Mouse (Mus musculus): Measurements from ENCODE around the gene Adh6b. TPM values are rescaled to one million over a fixed set of nuclear protein-coding genes. Genes with fewer than 3 reads are reported as not detected.
A peak's percentile ranks its signal among the peaks of the same experiment; 100 is the strongest.

The Adh6b gene
- 0.13 and 0.17 TPM in 2 replicates for polyA plus RNA-seq (2015; fragmentation: Nextera tagmentation; extraction: Ambion mirVana)

- no peak within 1 kb of the TSS for H3K9ac ChIP-seq (replicated peaks)
- no peaks in the 10 kb centered on the region for H3K27me3 ChIP-seq
- 89% methylated on average over 14 of the region's 14 CpGs for WGBS
- H3K4me2 ChIP-seq (replicated peaks), result no peak within 1 kb of the TSS
- ATAC-seq (replicated peaks), result no peak
- no peaks in the 10 kb centered on the region for H3K36me3 ChIP-seq
- no peak within 1 kb of the TSS for H3K27ac ChIP-seq (replicated peaks)
- H3K4me1 ChIP-seq, result no peaks in the 10 kb centered on the region
- H3K4me3 ChIP-seq, result no peak within 1 kb of the TSS
- H3K9me3 ChIP-seq, result no peaks in the 10 kb centered on the region
These were observed at the start of gene Adh6b for GRCm38 (mm10) chr3:138341471-138341870. Gene Adh6b (plus strand): TSS chr3:138341775.

GRCm38 (mm10) chr3:138293298-138293895, 48.2 kb upstream of the Adh6b start:
- Histone ChIP-seq H3K4me1 (no peaks in the 10 kb centered on the region), H3K9me3 (0 out of 2 replicates have a peak, but pooled peaks cover 7% of the 10 kb centered on the region), H3K4me2 (replicated peaks) (no peak overlapping the region), H3K27ac (replicated peaks) (no peak overlapping the region), H3K27me3 (no peaks in the 10 kb centered on the region), H3K4me3 (no peak overlapping the region), H3K36me3 (no peaks in the 10 kb centered on the region), H3K9ac (replicated peaks) (no peak overlapping the region)
- no peak for ATAC-seq (replicated peaks)
- 91% methylated on average over 7 of the region's 7 CpGs for WGBS

- H3K4me3 ChIP-seq, result no peak overlapping the region
- ATAC-seq (replicated peaks), result no peak
- H3K27ac ChIP-seq (replicated peaks), result no peak overlapping the region
- H3K4me1 ChIP-seq, result no peaks in the 10 kb centered on the region
- H3K36me3 ChIP-seq, result no peaks in the 10 kb centered on the region
- WGBS, result 94% methylated on average over 9 of the region's 9 CpGs
- H3K9me3 ChIP-seq, result 0 out of 2 replicates have a peak, but pooled peaks cover 12% of the 10 kb centered on the region
- H3K9ac ChIP-seq (replicated peaks), result no peak overlapping the region
- no peaks in the 10 kb centered on the region for H3K27me3 ChIP-seq
- no peak overlapping the region for H3K4me2 ChIP-seq (replicated peaks)
These were observed 41.4 kb upstream of the Adh6b start for GRCm38 (mm10) chr3:138300130-138300529.

GRCm38 (mm10) chr3:138302676-138303075, 38.9 kb upstream of the Adh6b start:
- H3K4me2 ChIP-seq (replicated peaks), result no peak overlapping the region
- H3K4me3 ChIP-seq, result no peak overlapping the region
- H3K36me3 ChIP-seq, result no peaks in the 10 kb centered on the region
- WGBS, result 67% methylated on average over 4 of the region's 4 CpGs
- no peaks in the 10 kb centered on the region for H3K27me3 ChIP-seq
- no peak overlapping the region for H3K27ac ChIP-seq (replicated peaks)
- H3K4me1 ChIP-seq, result 0 out of 2 replicates have a peak, but pooled peaks cover 2% of the 10 kb centered on the region
- H3K9ac ChIP-seq (replicated peaks), result no peak overlapping the region
- ATAC-seq (replicated peaks), result no peak
- 0 out of 2 replicates have a peak, but pooled peaks cover 12% of the 10 kb centered on the region for H3K9me3 ChIP-seq

- no peaks in the 10 kb centered on the region for H3K36me3 ChIP-seq
- H3K27me3 ChIP-seq, result no peaks in the 10 kb centered on the region
- 0 out of 2 replicates have a peak, but pooled peaks cover 2% of the 10 kb centered on the region for H3K4me1 ChIP-seq
- no peak overlapping the region for H3K4me3 ChIP-seq
- no peak overlapping the region for H3K27ac ChIP-seq (replicated peaks)
- WGBS, result 94% methylated on average over 6 of the region's 6 CpGs
- H3K9me3 ChIP-seq, result no peaks in the 10 kb centered on the region
- no peak overlapping the region for H3K4me2 ChIP-seq (replicated peaks)
- H3K9ac ChIP-seq (replicated peaks), result no peak overlapping the region
- no peak for ATAC-seq (replicated peaks)
These were observed 37.6 kb upstream of the Adh6b start for GRCm38 (mm10) chr3:138303771-138304488.

- Histone ChIP-seq H3K4me1 (0 out of 2 replicates have a peak, but pooled peaks cover 2% of the 10 kb centered on the region), H3K4me2 (replicated peaks) (no peak overlapping the region), H3K27ac (replicated peaks) (no peak overlapping the region), H3K9ac (replicated peaks) (no peak overlapping the region), H3K4me3 (no peak overlapping the region), H3K27me3 (no peaks in the 10 kb centered on the region), H3K9me3 (no peaks in the 10 kb centered on the region), H3K36me3 (no peaks in the 10 kb centered on the region)
- no peak for ATAC-seq (replicated peaks)
- WGBS, result 48% methylated on average over 4 of the region's 4 CpGs
These were observed 37.1 kb upstream of the Adh6b start for GRCm38 (mm10) chr3:138304489-138304871.

- Histone ChIP-seq H3K4me2 (replicated peaks) (no peak overlapping the region), H3K27me3 (no peaks in the 10 kb centered on the region), H3K9ac (replicated peaks) (no peak overlapping the region), H3K9me3 (no peaks in the 10 kb centered on the region), H3K4me1 (0 out of 2 replicates have a peak, but pooled peaks cover 2% of the 10 kb centered on the region), H3K36me3 (no peaks in the 10 kb centered on the region), H3K4me3 (no peak overlapping the region), H3K27ac (replicated peaks) (no peak overlapping the region)
- 71% methylated on average over 10 of the region's 10 CpGs for WGBS
- ATAC-seq (replicated peaks), result 0 out of 2 replicates have a peak, but pooled peaks have one; percentile 47
These were observed 35.9 kb upstream of the Adh6b start for GRCm38 (mm10) chr3:138305486-138306289.

GRCm38 (mm10) chr3:138306290-138306683, 35.3 kb upstream of the Adh6b start:
- Histone ChIP-seq H3K9ac (replicated peaks) (no peak overlapping the region), H3K4me2 (replicated peaks) (no peak overlapping the region), H3K4me1 (0 out of 2 replicates have a peak, but pooled peaks cover 2% of the 10 kb centered on the region), H3K4me3 (no peak overlapping the region), H3K36me3 (no peaks in the 10 kb centered on the region), H3K27ac (replicated peaks) (no peak overlapping the region), H3K9me3 (no peaks in the 10 kb centered on the region), H3K27me3 (no peaks in the 10 kb centered on the region)
- ATAC-seq (replicated peaks), result 0 out of 2 replicates have a peak, but pooled peaks have one; percentile 33
- 55% methylated on average over 8 of the region's 8 CpGs for WGBS

GRCm38 (mm10) chr3:138309910-138310309, 31.7 kb upstream of the Adh6b start:
- Histone ChIP-seq H3K4me3 (no peak overlapping the region), H3K27me3 (no peaks in the 10 kb centered on the region), H3K9ac (replicated peaks) (no peak overlapping the region), H3K27ac (replicated peaks) (no peak overlapping the region), H3K4me2 (replicated peaks) (no peak overlapping the region), H3K4me1 (0 out of 2 replicates have a peak, but pooled peaks cover 2% of the 10 kb centered on the region), H3K9me3 (no peaks in the 10 kb centered on the region), H3K36me3 (no peaks in the 10 kb centered on the region)
- ATAC-seq (replicated peaks), result no peak
- WGBS, result 92% methylated on average over 8 of the region's 8 CpGs

- Histone ChIP-seq H3K4me3 (no peak overlapping the region), H3K27me3 (no peaks in the 10 kb centered on the region), H3K36me3 (no peaks in the 10 kb centered on the region), H3K27ac (replicated peaks) (no peak overlapping the region), H3K9ac (replicated peaks) (no peak overlapping the region), H3K4me2 (replicated peaks) (no peak overlapping the region), H3K4me1 (0 out of 2 replicates have a peak, but pooled peaks cover 2% of the 10 kb centered on the region), H3K9me3 (no peaks in the 10 kb centered on the region)
- no peak for ATAC-seq (replicated peaks)
- WGBS, result 84% methylated on average over 6 of the region's 6 CpGs
These were observed 30.6 kb upstream of the Adh6b start for GRCm38 (mm10) chr3:138311015-138311414.

- no peaks in the 10 kb centered on the region for H3K4me1 ChIP-seq
- ATAC-seq (replicated peaks), result no peak
- H3K4me2 ChIP-seq (replicated peaks), result no peak within 1 kb of the TSS
- 78% methylated on average over 5 of the region's 5 CpGs for WGBS
- no peaks in the 10 kb centered on the region for H3K36me3 ChIP-seq
- no peak within 1 kb of the TSS for H3K27ac ChIP-seq (replicated peaks)
- H3K9ac ChIP-seq (replicated peaks), result no peak within 1 kb of the TSS
- H3K9me3 ChIP-seq, result no peaks in the 10 kb centered on the region
- no peaks in the 10 kb centered on the region for H3K27me3 ChIP-seq
- no peak within 1 kb of the TSS for H3K4me3 ChIP-seq
These were observed 28.6 kb upstream of the Adh6b start, which contains the start of gene Adh6a for GRCm38 (mm10) chr3:138312965-138313364. Gene Adh6a (plus strand): TSS chr3:138313286.
